Mouse (Mus musculus) layer of hippocampus, adult 8-10 months (tissue): ENCODE results near the gene Bcl2l14. TPM values are rescaled to one million over a fixed set of nuclear protein-coding genes. Genes with fewer than 3 reads are reported as not detected.

Experiments used
- DNase-seq, 2 experiments: peaks; one replicate each; pipeline ENCODE4 v3.0.0; 2022; ENCODE audit warnings: low spot score in 2 of 2
- total RNA-seq, 4 experiments: library from RNA; stranded (reverse); gene quantifications; 2 replicates each; pipeline ENCODE4 v1.2.4; 2022

The Bcl2l14 gene
- total RNA-seq, 4 experiments from 2014 or later: not detected

GRCm38 (mm10) chr6:134402914-134403683 lies 7.0 kb downstream of the Bcl2l14 start:
- DNase-seq: peak; percentile 31 to 53

GRCm38 (mm10) chr6:134403684-134404070 lies 7.6 kb downstream of the Bcl2l14 start:
- no peak for DNase-seq

GRCm38 (mm10) chr6:134407226-134407625 lies 11.1 kb downstream of the Bcl2l14 start:
- DNase-seq: no peak

- no peak for DNase-seq
These were observed 17.8 kb downstream of the Bcl2l14 start for GRCm38 (mm10) chr6:134413706-134414531.

- DNase-seq: no peak
These were observed 18.4 kb downstream of the Bcl2l14 start for GRCm38 (mm10) chr6:134414532-134414883.

GRCm38 (mm10) chr6:134416556-134417105 lies 20.5 kb downstream of the Bcl2l14 start:
- DNase-seq: no peak

GRCm38 (mm10) chr6:134417886-134418285 lies 21.8 kb downstream of the Bcl2l14 start:
- no peak for DNase-seq

- DNase-seq: no peak
These were observed 24.3 kb downstream of the Bcl2l14 start for GRCm38 (mm10) chr6:134420375-134420774.

- DNase-seq: no peak
These were observed 25.8 kb downstream of the Bcl2l14 start for GRCm38 (mm10) chr6:134421921-134422320.

- peak; percentile 33 to 78 for DNase-seq
These were observed 29.1 kb downstream of the Bcl2l14 start for GRCm38 (mm10) chr6:134425216-134425717.

GRCm38 (mm10) chr6:134427165-134427564 lies 31.0 kb downstream of the Bcl2l14 start:
- no peak for DNase-seq

- no peak for DNase-seq
These were observed 32.3 kb downstream of the Bcl2l14 start for GRCm38 (mm10) chr6:134428455-134428854.

GRCm38 (mm10) chr6:134430161-134430799 lies 34.2 kb downstream of the Bcl2l14 start:
- no peak for DNase-seq

GRCm38 (mm10) chr6:134431583-134431982 lies 35.5 kb downstream of the Bcl2l14 start:
- no peak for DNase-seq

- no peak for DNase-seq
These were observed 37.2 kb downstream of the Bcl2l14 start for GRCm38 (mm10) chr6:134433281-134433680.

GRCm38 (mm10) chr6:134434044-134434443 lies 37.9 kb downstream of the Bcl2l14 start:
- no peak for DNase-seq

GRCm38 (mm10) chr6:134434866-134435390 lies 38.8 kb downstream of the Bcl2l14 start:
- no peak for DNase-seq

GRCm38 (mm10) chr6:134436955-134437354 lies 40.8 kb downstream of the Bcl2l14 start:
- DNase-seq: no peak

GRCm38 (mm10) chr6:134439401-134440021 lies 43.4 kb downstream of the Bcl2l14 start:
- peak; percentile 33 to 39 for DNase-seq

GRCm38 (mm10) chr6:134440023-134440422 lies 43.9 kb downstream of the Bcl2l14 start:
- no peak for DNase-seq

GRCm38 (mm10) chr6:134441716-134442115 lies 45.6 kb downstream of the Bcl2l14 start:
- DNase-seq: no peak
